Mouse (Mus musculus): ENCODE results near the gene Kiss1.

GRCm38 (mm10) chr1:133325951-133326350 lies 4.3 kb downstream of the Kiss1 start:
- TF ChIP-seq CTCF (IDR thresholded peaks at IDR 0.05 in 2 of 3, conservative IDR thresholded peaks at IDR 0.05 in 1 of 3; ENCODE audit: control insufficient read depth in 1 of 3, insufficient read depth in 1 of 3, low read depth in 2 of 3, low read length in 3 of 3, poor library complexity in 1 of 3, severe bottlenecking in 1 of 3) (no peak), MAFK (IDR thresholded peaks at IDR 0.05; ENCODE audit: borderline replicate concordance, low read depth, low read length) (no peak), USF2 (IDR thresholded peaks at IDR 0.05; ENCODE audit: borderline replicate concordance in 1 of 2, insufficient read depth in 1 of 2, low read depth in 1 of 2, low read length in 2 of 2) (no peak), RCOR1 (IDR thresholded peaks at IDR 0.05; ENCODE audit: low read depth, low read length) (no peak), TCF12 (IDR thresholded peaks at IDR 0.05; ENCODE audit: low read depth, low read length) (no peak), POLR2AphosphoS5 (IDR thresholded peaks at IDR 0.05; ENCODE audit: borderline replicate concordance, low read depth, low read length) (no peak), TBP (IDR thresholded peaks at IDR 0.05; ENCODE audit: low read depth, low read length) (no peak), ZC3H11A (IDR thresholded peaks at IDR 0.05; ENCODE audit: low read depth, low read length) (no peak), POLR2AphosphoS2 (IDR thresholded peaks at IDR 0.05; ENCODE audit: low read length) (no peak), CHD2 (IDR thresholded peaks at IDR 0.05; ENCODE audit: low read length) (no peak), ZNF384 (IDR thresholded peaks at IDR 0.05; ENCODE audit: low read depth, low read length) (no peak), ZKSCAN1 (IDR thresholded peaks at IDR 0.05; ENCODE audit: low read depth, low read length) (no peak), USF1 (IDR thresholded peaks at IDR 0.05; ENCODE audit: low read depth, low read length) (no peak)
